Mouse (Mus musculus) heart, postnatal 0 days (tissue): ENCODE data around the gene Usp2. TPM values are rescaled to one million over a fixed set of nuclear protein-coding genes. Genes with fewer than 3 reads are reported as not detected.

Source experiments
- ATAC-seq: fragments of 200-750 bp; cut with Nextera tagmentation; 2 replicates; pipeline ENCODE4 v1.8.0; 2017; ENCODE audit warnings: low read depth, moderate number of reproducible peaks, moderate library complexity; ENCODE audit not compliant: insufficient read depth
- DNase-seq: peaks from one replicate; pipeline ENCODE4 v3.0.0-alpha.2; 2016; ENCODE audit warnings: low spot score
- H3K27ac ChIP-seq: fragments of 300-500 bp; sonication (generic); 2 replicates; pipeline ENCODE4 v1.5.1; 2014; ENCODE audit warnings: low read depth, mild to moderate bottlenecking
- H3K27me3 ChIP-seq: fragments of 300-500 bp; sonication (generic); 2 replicates; pipeline ENCODE4 v1.6.1; 2014; ENCODE audit warnings: low read length, mixed read lengths; ENCODE audit not compliant: control insufficient read depth, insufficient read depth
- H3K36me3 ChIP-seq: fragments of 300-500 bp; sonication (generic); replicated peaks from 2 replicates; pipeline ENCODE4 v1.6.1; 2014; ENCODE audit warnings: low read length, mixed read lengths; ENCODE audit not compliant: control insufficient read depth, insufficient read depth
- H3K4me1 ChIP-seq: fragments of 300-500 bp; sonication (generic); 2 replicates; pipeline ENCODE4 v1.6.1; 2014; ENCODE audit warnings: antibody characterized with exemption; ENCODE audit not compliant: control insufficient read depth, insufficient read depth
- H3K4me2 ChIP-seq: fragments of 300-500 bp; sonication (generic); 2 replicates; pipeline ENCODE4 v1.6.1; 2014; ENCODE audit warnings: low read depth, mild to moderate bottlenecking, low read length, moderate library complexity
- H3K4me3 ChIP-seq: fragments of 300-500 bp; sonication (generic); 2 replicates; pipeline ENCODE4 v1.5.1; 2014; ENCODE audit warnings: low read depth, low read length
- H3K9ac ChIP-seq: fragments of 300-500 bp; sonication (generic); replicated peaks from 2 replicates; pipeline ENCODE4 v1.6.1; 2014; ENCODE audit warnings: low read depth, low read length, mixed read lengths
- H3K9me3 ChIP-seq: fragments of 300-500 bp; sonication (generic); replicated peaks from 2 replicates; pipeline ENCODE4 v1.6.1; 2016; ENCODE audit warnings: low read length; ENCODE audit not compliant: control insufficient read depth
- CTCF ChIP-seq: IDR thresholded peaks from 2 replicates; pipeline ENCODE4 v1.5.1; 2016; ENCODE audit warnings: antibody characterized with exemption, control low read depth, low read depth
- EP300 ChIP-seq: IDR thresholded peaks from 2 replicates; pipeline ENCODE4 v1.6.1; 2016; ENCODE audit warnings: antibody characterized with exemption, low read depth
- WGBS: fragments of 180-500 bp; shearing (Covaris S2); extraction: QIAGEN DNeasy Blood & Tissue Kit; methylation state at CpG from one replicate; pipeline ENCODE4 v1.1.7; 2014; 5-methylcytosine and 5-hydroxymethylcytosine counted together
- polyA plus RNA-seq: library from polyadenylated mRNA; unstranded; fragments of >200 nt; fragmentation: Nextera tagmentation; extraction: Ambion mirVana; gene quantifications from 2 replicates; pipeline ENCODE4 v1.2.1, GENCODE M21; 2015
- total RNA-seq: library from RNA; depleted of rRNA; stranded (reverse); fragments of >200 nt; gene quantifications from 2 replicates; pipeline ENCODE4 v1.2.3, GENCODE M21; 2014; ENCODE audit warnings: low replicate concordance

Usp2 gene
- total and polyA plus RNA-seq, 2 experiments from 2014 or later: 48.6 to 121 TPM

DNA sequence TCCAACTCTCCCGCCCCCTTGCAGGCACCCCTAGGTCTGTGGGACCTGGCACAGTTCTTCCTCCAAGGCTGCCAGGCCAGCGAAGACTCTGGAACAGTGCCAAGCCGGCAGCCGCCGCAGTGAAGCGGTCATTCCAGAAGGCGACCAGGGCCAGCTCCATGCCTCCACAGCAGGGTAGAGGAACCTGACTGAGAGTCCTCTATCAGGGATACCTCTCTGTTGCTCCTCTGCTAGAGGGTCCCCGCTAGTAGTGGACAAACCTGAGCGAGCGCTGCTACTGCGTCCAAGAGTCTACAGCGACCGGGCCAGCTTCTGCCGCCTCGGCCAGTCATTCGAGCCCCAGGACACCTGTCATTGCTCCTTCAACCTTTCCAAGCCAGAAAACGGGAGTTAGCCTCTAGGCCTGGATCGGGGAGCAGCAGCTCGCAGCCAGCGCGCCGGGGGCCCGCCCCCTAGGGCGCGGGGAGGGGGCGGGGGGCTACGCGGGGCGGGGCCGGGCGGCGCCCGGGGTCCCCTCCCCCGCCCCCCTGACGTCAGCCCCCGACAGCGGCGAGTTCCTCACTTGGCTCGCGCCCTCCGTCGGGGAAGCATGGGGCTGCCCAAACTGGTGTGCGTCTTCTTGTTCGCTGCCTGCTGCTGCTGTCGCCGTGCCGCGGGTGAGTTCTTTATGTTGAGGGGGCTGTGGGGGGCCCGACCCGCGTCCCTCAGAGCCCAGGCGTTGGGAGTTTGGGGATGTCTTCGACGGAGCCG, 67.5 kb downstream of the Usp2 start, which contains the start of gene Mcam:
Gene Mcam, plus strand, starts transcription at position 369 of the 750 bp plus-strand sequence.
- Histone ChIP-seq H3K36me3 (peaks cover 27% of the 10 kb centered on the region), H3K27me3 (no peaks in the 10 kb centered on the region), H3K27ac (peak within 1 kb of the TSS; percentile 97), H3K4me1 (peaks cover 39% of the 10 kb centered on the region), H3K4me3 (peak within 1 kb of the TSS; percentile 76), H3K9ac (peak within 1 kb of the TSS; percentile 87), H3K4me2 (peak within 1 kb of the TSS; percentile 91), H3K9me3 (no peaks in the 10 kb centered on the region)
- peak; percentile 36 for ATAC-seq
- WGBS: under 1% methylated on average over 43 of the region's 55 CpGs
- peak; percentile 58 for DNase-seq
- TF ChIP-seq EP300 (0 out of 2 replicates have a peak, but pooled peaks have one; percentile 16), CTCF (no peak)

GRCm38 (mm10) chr9:44134851-44135730, 68.3 kb downstream of the Usp2 start:
- H3K9me3 ChIP-seq: no peaks in the 10 kb centered on the region
- H3K9ac ChIP-seq: peak overlapping the region; percentile 87
- H3K4me2 ChIP-seq: peak overlapping the region; percentile 91
- peak overlapping the region; percentile 76 for H3K4me3 ChIP-seq
- TF ChIP-seq CTCF: no peak
- peak; percentile 17; the same call in 1 of the 2 replicates for TF ChIP-seq EP300
- peaks cover 35% of the 10 kb centered on the region for H3K36me3 ChIP-seq
- ATAC-seq (peak; percentile 10; the same call in 1 of the 2 replicates), DNase-seq (peak; percentile 43)
- peak overlapping the region; percentile 97 for H3K27ac ChIP-seq
- no peaks in the 10 kb centered on the region for H3K27me3 ChIP-seq
- under 1% methylated on average over 46 of the region's 49 CpGs for WGBS
- peaks cover 31% of the 10 kb centered on the region for H3K4me1 ChIP-seq

GRCm38 (mm10) chr9:44135731-44136411, 69.0 kb downstream of the Usp2 start:
- TF ChIP-seq EP300 (peak; percentile 22; the same call in 1 of the 2 replicates), CTCF (no peak)
- ATAC-seq: peak; percentile 24
- H3K9me3 ChIP-seq: no peaks in the 10 kb centered on the region
- H3K36me3 ChIP-seq: peaks cover 43% of the 10 kb centered on the region
- DNase-seq: peak; percentile 37
- peak overlapping the region; percentile 91 for H3K4me2 ChIP-seq
- no peaks in the 10 kb centered on the region for H3K27me3 ChIP-seq
- peak overlapping the region; percentile 97 for H3K27ac ChIP-seq
- peaks cover 23% of the 10 kb centered on the region for H3K4me1 ChIP-seq
- H3K9ac ChIP-seq: peak overlapping the region; percentile 87
- peak overlapping the region; percentile 76 for H3K4me3 ChIP-seq
- 12% methylated on average over 7 of the region's 7 CpGs for WGBS

GRCm38 (mm10) chr9:44137846-44138245, 71.0 kb downstream of the Usp2 start:
- Histone ChIP-seq H3K27me3 (no peaks in the 10 kb centered on the region), H3K4me1 (peaks cover 21% of the 10 kb centered on the region), H3K36me3 (peaks cover 60% of the 10 kb centered on the region), H3K9me3 (no peaks in the 10 kb centered on the region), H3K4me3 (no peak overlapping the region), H3K27ac (no peak overlapping the region), H3K9ac (no peak overlapping the region), H3K4me2 (no peak overlapping the region)
- DNase-seq (no peak), ATAC-seq (no peak)
- no peak for TF ChIP-seq EP300
- no peak for TF ChIP-seq CTCF
- WGBS: 54% methylated on average over 4 of the region's 4 CpGs

- Histone ChIP-seq H3K27me3 (no peaks in the 10 kb centered on the region), H3K4me3 (no peak overlapping the region), H3K4me2 (no peak overlapping the region), H3K27ac (no peak overlapping the region), H3K9ac (no peak overlapping the region), H3K9me3 (no peaks in the 10 kb centered on the region), H3K36me3 (peaks cover 76% of the 10 kb centered on the region), H3K4me1 (0 out of 2 replicates have a peak, but pooled peaks cover under 1% of the 10 kb centered on the region)
- ATAC-seq (no peak), DNase-seq (no peak)
- WGBS: 55% methylated on average over 5 of the region's 5 CpGs
- no peak for TF ChIP-seq CTCF
- TF ChIP-seq EP300: no peak
Measured at GRCm38 (mm10) chr9:44141951-44142350, 75.1 kb downstream of the Usp2 start.
